Mouse (Mus musculus) heart, adult 9 months (tissue): Measurements from ENCODE around the gene E130311K13Rik.

Experiments
- DNase-seq, 2 experiments: peaks; one replicate each; pipeline ENCODE4 v3.0.0; 2022; ENCODE audit warnings: low spot score in 2 of 2

Gene E130311K13Rik

GRCm38 (mm10) chr3:63895786-63896185, 33.5 kb downstream of the E130311K13Rik start:
- no peak for DNase-seq

- no peak for DNase-seq
Measured at GRCm38 (mm10) chr3:63893677-63894076, 35.6 kb downstream of the E130311K13Rik start.

GRCm38 (mm10) chr3:63892154-63892553, 37.1 kb downstream of the E130311K13Rik start:
- no peak for DNase-seq

GRCm38 (mm10) chr3:63881065-63881464, 48.2 kb downstream of the E130311K13Rik start:
- DNase-seq = no peak

GRCm38 (mm10) chr3:63878995-63879666, 50.1 kb downstream of the E130311K13Rik start:
- no peak for DNase-seq

GRCm38 (mm10) chr3:63872818-63873217, 56.5 kb downstream of the E130311K13Rik start:
- no peak for DNase-seq

GRCm38 (mm10) chr3:63871249-63871648, 58.0 kb downstream of the E130311K13Rik start:
- DNase-seq = no peak

- no peak for DNase-seq
Measured at GRCm38 (mm10) chr3:63868285-63868684, 61.0 kb downstream of the E130311K13Rik start.

- DNase-seq = no peak
Measured at GRCm38 (mm10) chr3:63865069-63865468, 64.2 kb downstream of the E130311K13Rik start.
